Mouse (Mus musculus) kidney, postnatal 14 days (tissue): Measurements from ENCODE around the gene Tmem273.

Experiments
- DNase-seq: peaks from one replicate; pipeline ENCODE4 v3.0.0; 2022; ENCODE audit warnings: mixed read lengths

Gene Tmem273

DNA sequence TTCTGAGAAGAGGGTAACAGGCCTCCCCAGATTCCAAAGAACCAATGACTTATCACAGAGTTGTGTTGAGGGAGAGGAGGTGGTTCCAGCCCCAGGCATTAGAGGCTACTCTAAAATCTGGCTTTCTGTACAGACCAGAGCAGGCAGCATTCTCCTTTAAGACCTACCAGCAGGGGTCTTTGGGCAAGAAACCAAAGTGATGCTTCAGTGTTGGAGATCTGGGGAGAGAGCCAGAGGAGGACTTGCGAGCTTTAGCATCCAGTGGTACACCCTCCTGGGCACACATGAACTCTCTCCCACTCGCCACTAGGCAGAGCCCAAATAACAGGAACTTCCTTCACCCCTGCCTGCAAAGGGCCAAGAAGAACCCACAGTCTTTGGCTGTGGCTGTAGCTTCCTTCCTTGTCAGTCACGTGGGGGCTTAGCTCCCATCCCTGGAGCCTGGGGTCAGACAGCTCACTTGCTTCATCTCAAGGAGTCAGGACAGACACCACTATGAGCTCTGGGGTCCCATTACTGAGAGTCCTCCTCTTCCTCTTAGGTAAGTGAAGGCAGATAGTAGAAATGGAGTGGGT is at the start of gene Tmem273:
Gene Tmem273 (plus strand): TSS at position 408 of the 575 bp plus-strand sequence.
- DNase-seq = no peak

DNA sequence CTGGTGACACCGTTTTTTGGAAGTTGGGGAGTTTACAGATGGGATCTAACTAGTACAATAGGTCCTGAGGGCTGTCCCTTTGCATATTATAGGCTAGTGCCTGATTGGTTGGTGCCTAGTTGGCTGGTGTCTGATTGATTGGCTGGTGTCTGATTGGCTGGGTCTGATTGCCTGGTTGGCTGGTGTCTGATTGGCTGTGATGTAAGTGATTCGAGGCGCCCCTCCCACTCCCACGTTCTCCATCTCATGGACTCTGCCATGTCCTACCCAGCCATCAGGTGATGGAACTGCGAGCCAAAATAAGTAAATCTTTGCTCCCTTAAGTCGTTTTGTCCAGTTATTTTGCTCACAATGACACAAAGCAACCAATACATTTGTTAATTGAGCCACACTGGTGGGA is 49.2 kb upstream of the Tmem273 start:
- DNase-seq = peak; percentile 12

DNA sequence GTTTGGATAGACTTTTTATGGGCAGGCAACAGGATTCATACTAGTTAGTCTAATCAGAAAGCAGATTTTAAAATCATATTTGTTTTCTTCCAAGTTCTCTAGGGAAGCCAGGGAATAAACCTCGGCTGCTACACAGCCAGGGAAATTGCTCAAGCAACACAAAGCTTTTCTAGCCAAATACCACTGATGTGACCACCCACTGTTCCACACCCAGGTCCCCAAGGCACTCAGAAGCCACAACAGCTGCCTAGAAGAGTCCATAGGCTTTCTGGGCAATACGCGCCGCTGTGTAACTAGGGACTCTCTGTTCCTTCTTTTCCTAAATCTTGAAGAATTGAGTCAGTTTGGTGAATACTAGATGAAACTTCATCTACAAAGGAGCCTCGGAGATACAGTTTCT is 47.2 kb upstream of the Tmem273 start:
- no peak for DNase-seq

DNA sequence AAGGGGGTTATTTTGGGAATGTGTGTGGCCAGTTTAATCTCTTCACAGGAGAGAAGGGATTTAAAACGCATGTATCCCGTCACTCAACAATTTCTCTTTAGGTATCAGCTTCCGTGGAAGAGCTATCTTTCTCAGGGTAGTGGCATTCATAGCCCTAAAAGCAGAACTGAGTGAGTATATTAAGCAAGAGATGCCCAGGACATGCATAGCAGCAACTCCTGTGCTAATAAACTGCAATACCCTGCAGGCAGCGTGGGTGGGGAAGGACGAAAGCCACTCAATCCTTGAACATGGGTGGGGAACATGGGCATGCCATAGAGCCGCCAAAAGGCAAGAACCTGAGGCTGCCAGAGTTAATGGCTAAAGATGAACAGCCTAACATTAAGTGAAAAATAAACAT is 37.2 kb upstream of the Tmem273 start:
- DNase-seq = no peak

DNA sequence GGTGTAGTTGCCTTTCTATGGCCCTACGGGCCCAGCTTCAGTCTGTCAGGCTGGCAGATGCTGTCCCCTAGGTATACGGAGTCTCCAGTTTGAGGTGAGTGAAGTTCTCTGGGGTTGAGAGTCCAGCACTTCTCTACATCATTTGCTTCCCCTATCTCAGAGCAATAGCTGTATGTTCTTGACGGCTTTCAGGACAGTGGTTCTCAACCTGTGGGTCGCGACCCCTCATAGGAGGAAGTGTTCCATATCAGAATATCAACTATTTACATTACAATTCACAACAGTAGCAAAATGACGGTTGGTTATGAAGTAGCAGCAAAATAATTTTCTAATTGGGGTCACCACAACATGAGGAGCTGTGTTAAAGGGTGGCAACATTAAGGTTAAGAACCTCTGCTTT is 35.0 kb upstream of the Tmem273 start:
- no peak for DNase-seq

DNA sequence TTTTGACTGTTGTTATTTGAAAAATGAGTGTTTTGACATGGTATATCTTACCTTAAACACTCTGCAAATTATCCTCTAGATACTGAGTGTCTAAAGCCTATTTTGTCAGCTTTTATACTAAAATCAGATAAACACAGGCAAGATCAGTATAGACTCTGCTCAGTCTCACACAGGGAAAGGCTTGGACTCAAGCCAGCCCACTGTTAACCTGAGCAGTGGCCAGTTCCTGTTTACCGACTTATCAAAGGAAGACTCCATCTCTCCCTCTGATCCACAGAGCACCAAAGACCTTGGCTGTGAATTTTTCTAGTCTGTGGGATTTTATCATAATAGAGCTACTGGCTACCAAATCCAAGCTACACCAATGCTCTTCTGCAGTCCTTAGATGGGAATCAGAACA is 31.5 kb upstream of the Tmem273 start:
- DNase-seq = no peak

DNA sequence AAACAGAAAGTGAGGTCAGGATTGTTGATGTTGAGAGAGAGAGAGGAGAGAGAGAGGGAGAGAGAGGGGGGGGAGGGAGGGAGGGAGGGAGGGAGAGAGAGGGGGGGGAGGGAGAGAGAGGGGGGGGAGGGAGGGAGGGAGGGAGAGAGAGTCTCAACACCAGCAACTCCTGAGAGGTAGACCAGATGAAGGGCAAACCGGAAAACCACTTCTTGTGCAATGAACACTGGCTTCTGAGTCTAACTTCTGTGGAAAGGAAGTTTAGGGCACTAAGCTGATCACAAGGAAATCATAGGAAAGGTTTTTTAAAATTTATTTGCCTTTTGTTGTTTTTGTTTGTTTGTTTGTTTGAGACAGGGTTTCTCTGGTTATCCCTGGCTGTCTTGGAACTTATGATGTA is 23.6 kb upstream of the Tmem273 start:
- DNase-seq = no peak

DNA sequence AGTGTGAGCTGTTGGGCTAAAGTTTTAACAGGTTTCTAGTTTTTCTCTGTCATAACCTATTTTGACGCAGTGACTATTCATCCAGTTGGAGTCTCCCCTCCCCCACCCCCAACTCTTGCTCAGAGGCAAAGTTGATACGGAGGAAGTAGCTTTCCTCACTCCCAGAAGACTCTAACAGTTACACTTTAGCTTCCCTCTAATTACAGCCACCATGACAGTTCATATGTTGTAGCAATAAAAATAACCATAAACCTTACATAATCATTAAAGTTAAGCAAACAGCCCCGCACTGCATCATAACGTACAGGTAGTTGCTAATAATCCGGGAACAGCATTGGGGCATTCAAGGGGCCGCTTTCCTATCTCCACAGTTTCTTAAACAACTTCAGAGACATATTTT is 15.2 kb upstream of the Tmem273 start:
- no peak for DNase-seq

DNA sequence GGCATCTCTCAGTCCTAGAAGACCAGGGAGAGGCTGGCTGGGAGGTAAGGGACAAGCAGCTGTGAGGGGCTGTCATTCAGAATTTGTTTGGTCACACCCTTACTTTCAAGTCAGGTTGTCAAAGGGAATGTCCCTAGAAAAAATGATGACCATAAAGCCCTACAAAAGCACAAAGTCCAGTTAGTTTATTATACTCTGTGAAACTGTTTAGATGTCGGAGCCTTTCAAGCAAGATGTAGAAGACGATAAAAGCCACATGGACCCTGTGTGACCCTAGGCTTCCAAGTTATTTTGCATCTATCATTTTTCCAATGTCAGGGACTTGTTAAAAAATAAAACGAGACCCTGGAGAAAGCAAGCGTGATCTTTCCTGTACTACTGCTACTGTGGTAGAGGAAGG is 13.7 kb upstream of the Tmem273 start:
- DNase-seq = no peak

DNA sequence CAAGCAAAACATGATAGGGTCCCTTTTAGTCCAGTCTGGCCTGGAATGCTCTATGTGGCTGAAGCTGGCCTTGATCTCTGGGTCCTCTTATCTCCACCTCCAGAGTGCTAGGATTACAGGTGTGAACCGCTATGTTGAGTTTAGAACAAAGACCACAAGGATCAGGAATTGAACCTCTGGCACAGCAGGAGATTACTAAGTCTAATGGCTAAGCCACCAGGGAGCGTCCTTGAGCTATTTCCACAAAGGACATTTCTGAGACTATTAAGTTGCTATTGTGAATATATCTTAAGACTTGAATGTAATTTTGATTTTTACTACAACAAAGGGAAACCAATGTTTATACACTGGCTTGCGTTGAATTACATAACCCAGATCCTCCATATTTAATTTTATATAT is 13.0 kb upstream of the Tmem273 start:
- DNase-seq = peak; percentile 40

DNA sequence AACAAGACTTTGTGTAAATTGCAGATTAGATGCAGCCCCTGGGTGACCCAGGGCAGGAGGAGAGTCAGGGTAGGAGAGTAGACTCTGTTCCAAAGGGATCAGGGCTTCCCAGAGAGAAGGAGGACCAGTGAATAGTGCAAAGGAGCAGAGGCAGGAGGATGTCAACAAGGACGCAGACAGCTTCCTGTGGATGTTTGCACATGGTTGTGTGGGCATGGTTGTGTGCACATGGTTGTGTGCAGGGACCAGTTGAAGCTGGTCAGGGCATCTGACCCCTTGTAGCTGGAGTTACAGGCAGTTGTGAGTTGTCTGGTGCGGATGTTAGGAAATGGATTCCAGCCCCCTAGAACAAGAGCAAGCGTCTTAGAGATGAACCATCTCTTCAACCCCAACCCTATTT is 12.3 kb upstream of the Tmem273 start:
- no peak for DNase-seq

DNA sequence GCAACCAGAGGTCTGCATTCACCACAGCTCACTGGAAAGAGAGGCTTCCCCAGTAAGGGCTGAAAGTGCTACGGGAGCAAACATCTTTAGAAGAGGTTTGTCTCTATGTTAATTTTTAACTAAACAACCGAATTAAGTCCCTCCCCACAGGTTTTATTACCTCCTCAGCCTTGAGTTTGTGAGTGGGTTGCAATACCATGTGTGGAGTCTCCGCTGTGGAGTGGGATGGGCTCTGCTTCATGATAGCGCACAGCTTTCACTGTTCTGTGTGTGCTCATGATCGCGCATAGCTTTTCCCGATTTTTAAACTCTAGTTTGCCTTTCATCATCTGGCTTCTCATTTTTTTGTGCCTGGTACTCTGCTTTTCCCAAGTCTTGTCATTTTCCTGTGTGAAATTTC is 9.7 kb upstream of the Tmem273 start:
- no peak for DNase-seq

DNA sequence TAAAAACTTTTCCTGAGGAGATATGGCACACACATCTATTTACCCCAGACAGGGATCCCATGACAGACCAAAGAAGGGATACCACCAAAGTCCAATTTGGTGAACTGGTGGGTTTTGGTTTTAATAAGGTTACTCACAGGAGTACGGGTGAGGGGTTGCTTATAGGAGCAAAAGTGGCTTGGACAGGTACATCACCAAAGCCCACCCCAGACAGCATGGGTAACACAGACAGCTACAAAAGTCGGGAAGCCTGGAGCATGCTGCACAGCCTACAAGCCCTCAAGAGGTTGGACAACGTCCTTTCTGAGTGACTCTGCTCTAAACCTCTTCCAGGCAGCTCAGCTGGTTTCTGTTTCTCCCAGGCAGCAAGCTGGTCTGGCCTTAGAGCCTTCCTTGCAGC is 7.4 kb upstream of the Tmem273 start:
- no peak for DNase-seq

DNA sequence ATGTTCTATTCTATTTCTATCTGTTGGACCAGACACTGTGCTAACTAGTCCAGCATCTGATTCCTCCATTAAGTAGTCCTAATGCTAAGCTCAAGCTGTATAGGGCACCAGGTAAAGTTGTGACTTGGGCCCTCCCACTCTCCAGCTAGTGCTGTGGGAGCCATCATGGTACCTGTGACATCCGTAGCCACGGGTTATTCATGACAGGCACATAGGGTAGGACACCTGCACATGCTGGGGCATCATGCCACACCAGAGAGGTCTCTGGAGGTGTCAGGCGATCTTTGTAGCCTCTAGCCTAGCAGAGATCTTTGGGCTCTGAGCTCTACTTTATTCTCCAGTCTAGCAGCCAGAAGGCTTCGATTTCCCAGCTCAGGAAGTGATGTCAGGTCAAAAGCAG is 2.9 kb upstream of the Tmem273 start:
- no peak for DNase-seq

DNA sequence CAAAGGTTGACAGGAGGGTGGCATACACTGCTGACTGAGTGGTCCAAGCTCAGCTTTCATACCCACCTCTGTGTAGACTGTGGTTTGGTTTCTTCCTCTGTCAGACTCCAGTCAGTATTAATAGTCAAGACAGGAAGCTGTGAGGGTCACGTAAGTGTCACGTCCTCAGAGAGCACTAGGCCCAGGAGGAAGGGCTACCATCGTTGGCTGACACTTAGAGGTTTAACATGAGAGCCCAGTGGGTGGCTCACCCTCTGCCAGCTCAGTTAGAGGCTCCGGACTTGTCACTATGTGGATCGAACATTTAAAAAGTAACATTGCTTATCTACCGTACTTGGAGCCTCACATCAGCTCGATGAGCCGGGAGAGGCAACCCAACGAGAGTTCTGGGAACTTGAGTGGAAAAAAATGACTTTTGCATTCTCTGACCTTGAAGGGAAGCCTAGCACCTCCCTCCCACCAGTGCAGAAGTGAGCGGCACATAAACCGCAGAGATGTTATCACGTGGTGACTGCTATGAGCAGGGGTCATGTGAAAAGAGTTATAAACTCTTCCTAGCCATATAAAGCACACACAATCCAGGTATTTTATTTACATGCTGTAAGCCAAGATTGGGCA is 1.5 kb upstream of the Tmem273 start:
- DNase-seq = no peak

DNA sequence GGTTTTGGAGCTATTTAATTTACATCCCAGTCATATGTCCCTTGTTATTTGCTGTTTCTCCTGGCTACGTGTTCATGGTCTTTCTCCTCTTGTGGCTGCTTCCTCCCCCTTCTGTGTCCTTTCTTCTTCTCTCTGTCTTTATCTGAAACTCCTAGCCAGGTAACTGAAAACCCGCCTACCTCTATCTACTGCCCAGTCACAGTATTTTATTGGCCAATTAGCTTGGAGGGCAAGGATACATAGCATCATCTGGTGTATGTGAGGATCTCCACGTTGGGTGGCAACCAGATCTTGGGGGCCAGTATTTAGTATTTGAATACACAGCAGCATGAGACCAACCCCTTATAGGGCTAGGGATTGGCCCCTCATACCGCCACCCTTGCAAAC is 1.0 kb upstream of the Tmem273 start:
- no peak for DNase-seq

DNA sequence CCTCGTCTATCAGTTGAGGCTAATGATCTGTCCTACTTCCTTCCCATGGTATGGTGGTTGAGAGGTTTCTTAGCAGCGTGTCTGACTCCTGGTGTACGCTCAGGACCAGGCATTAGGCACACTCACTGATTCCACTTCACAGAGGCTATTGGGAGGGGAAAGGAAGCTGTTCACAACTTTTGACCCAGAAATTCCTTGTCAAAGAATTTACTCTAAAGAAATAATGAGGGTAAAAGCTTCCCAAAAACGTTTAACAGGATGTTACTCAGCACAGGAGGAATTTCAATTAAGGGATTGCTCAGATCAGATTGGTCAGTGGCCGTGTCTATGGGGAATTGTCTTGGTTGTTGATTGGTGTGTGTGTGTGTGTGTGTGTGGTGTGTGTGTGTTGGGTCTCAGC is 1.9 kb downstream of the Tmem273 start:
- no peak for DNase-seq

DNA sequence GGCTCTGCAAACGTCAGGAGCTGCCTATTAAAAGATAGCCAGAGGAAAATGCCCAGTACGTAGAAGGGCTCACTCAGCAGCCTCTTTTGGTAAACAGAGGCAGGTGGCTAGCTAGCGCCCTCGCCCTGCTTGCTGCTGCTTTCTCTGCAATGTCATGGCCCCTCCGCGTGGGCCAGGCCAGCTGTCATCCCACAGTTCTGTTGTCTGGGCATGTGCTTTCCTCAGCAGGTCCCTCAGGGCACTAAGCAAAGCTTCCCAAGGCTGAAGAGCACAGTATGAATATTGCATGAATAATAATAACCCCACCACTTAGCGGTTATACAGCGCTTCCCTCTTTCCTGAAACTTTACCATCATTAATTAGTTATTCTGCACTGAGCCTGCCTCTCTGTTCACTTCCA is 10.6 kb downstream of the Tmem273 start:
- DNase-seq = no peak

DNA sequence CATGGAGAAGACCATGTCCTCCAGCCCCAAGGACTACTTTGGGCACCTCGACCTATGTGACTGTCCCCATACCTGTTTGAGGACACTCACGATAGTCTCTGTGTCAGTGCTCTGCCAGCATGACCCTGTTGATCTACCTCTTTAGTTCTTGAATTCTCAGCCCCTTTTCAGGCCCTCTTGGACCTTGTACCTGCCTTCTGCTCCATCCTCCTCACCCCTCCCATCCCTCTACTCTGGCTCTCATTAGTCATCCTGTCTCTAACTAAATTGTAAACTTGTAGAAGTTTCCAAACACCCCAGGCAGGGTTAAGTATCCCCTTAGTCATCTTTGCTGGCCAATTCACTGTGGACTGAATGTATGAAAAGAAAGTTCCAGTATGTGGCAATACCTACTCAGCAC is 12.0 kb downstream of the Tmem273 start:
- no peak for DNase-seq

DNA sequence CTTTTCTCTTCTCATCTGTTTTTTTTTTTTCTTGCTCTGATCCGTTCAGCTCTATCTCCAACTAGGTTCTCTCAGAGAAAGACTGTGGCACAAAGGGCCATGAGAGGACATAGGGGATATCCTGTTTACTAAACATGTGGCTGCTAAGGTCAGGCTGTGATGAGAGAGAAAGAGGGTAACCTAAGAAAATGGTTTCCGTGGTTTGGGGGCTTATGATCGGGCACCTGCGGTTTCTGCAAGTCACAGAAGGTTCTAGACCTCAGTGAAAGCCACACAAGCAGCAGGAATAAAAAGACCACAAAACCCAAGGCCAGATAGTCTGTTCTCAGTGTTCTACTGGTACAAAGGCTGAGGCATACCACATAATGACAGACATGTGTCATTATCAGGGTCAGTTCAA is 12.6 kb downstream of the Tmem273 start:
- DNase-seq = no peak

DNA sequence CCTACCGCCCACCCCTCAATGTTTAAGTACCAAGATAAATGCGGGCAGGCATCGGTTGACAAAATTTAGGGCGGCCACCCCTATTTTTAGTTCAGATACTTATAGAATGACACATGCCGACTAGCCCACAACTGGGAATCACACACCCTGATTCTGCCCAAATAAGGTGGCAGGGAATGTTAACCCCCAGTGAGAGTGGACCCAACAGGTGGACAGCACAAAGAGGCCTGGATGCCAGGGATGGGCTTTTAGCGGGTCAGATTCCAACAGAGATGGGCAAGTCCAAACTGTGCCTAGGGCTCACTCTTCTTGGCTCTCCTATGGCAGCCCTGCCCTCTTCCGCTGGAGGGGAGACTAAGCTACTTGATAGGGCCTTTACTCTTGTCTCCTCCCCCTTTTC is 14.3 kb downstream of the Tmem273 start:
- no peak for DNase-seq

DNA sequence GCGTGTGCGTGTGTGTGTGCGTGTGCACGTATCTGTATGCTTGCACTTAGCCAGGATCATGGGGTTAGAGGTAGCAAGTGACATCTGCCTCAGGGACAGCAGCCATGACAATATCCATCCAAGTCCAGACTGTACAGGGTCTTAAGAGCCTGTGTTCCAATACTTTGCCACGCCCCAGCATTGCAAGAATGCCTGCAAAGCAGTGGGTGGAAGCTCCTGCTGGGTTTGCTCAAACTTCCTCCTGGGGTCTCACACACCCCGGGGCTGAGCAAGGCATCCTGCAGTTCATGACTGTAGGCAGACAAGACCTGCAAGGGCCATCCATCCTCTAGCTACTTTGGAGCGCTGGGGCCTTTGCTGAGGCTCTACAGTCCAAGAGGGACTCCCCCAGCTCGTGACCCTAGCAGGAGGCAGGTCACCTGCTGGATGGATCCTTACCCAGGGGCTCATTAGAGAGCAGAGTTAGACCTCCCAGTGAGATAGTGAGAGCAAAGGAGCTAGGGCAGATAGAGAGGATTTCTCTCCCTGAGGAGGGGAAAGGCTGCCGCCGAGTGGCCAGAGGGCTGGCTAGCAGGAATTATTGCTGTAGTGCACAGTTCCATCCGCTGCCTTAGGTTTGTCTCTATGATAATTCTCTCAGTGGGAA is 15.4 kb downstream of the Tmem273 start:
- DNase-seq = peak; percentile 19

DNA sequence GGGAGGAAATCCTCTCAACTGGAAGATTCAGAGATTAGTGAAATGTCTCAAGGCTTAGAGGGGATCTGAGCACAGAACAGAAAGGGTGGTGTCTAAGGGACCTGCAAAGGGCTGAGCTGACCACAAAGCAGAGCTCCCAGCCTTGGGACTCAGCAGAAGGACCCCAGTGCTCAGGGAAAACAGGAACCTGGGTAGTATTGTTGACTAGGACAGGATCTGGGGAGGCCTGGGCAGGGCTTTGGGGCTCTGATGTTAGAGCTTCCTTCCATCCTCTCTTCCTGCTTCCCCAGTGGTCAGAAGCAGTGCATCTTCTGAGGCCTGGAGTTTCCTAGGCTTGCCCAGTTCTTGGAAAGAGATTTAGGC is 15.9 kb downstream of the Tmem273 start:
- DNase-seq = no peak

DNA sequence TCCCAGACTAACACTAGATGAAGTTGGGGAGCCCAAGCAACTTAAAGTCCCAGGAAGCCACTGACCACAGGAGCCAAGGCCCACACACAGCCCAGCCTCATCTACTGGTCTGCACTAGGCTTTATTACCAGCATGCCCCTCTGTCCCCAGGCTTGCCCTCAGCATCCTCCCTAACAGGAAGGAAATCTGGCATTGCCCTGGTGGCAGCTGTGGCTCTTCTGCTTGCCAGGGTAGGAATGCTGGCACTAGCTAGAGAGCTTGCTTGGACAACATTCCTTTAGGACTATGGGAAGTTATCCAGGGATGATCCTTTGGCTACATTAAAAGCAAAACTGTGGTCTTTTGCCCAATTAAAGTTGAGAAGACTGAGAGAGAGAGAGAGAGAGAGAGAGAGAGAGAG is 24.3 kb downstream of the Tmem273 start:
- no peak for DNase-seq

DNA sequence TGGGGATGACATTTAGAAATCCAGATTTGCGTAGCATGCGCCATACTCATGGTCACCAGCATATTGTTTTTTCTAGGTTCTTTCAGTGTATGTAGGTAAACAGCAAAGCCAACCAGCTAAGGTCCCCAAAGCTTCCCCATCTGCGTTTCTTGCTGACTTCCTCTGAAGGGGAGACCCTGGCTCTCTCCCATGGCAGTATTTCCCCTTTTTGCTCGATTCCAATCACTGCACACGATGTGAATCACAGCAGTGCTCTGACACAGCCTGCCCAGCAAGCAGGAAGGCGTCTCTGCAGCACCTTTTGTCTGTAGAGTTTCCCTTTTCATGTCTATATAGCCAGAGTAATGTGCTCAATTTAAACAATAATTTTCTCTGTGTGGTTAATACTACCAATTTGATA is 26.7 kb downstream of the Tmem273 start:
- no peak for DNase-seq
